Mouse (Mus musculus): ENCODE measurements around the gene Tnrc6c.

- TF ChIP-seq CTCF (IDR thresholded peaks at IDR 0.05; ENCODE audit: low read depth, low read length) (no peak), POLR2A (IDR thresholded peaks at IDR 0.05; ENCODE audit: extremely low read depth, insufficient read depth, low read length) (no peak)
These were observed 23.5 kb downstream of the Tnrc6c start for GRCm38 (mm10) chr11:117677594-117677993.
